Mouse (Mus musculus) embryonic facial prominence, embryonic 14.5 days (tissue): ENCODE results near the gene AI413582. TPM values are rescaled to one million over a fixed set of nuclear protein-coding genes. Genes with fewer than 3 reads are reported as not detected.

Experiments
- ATAC-seq: fragments of 200-750 bp; cut with Nextera tagmentation; 2 replicates; pipeline ENCODE4 v1.8.0; 2017; ENCODE audit warnings: low read depth, moderate number of reproducible peaks, moderate TSS enrichment
- DNase-seq: peaks from one replicate; pipeline ENCODE4 v3.0.0-alpha.2; 2015; ENCODE audit warnings: low spot score
- H3K27ac ChIP-seq: fragments of 300-500 bp; sonication (generic); replicated peaks from 2 replicates; pipeline ENCODE4 v1.5.1; 2014; ENCODE audit warnings: low read depth, mild to moderate bottlenecking, low read length, moderate library complexity
- H3K27me3 ChIP-seq: fragments of 300-500 bp; sonication (generic); replicated peaks from 2 replicates; pipeline ENCODE4 v1.6.1; 2014; ENCODE audit warnings: low read length; ENCODE audit not compliant: control insufficient read depth, insufficient read depth
- H3K36me3 ChIP-seq: fragments of 300-500 bp; sonication (generic); 2 replicates; pipeline ENCODE4 v1.6.1; 2014; ENCODE audit warnings: low read length, mixed read lengths; ENCODE audit not compliant: control insufficient read depth, insufficient read depth
- H3K4me1 ChIP-seq: fragments of 300-500 bp; sonication (generic); 2 replicates; pipeline ENCODE4 v1.6.1; 2014; ENCODE audit warnings: antibody characterized with exemption, low read length; ENCODE audit not compliant: control insufficient read depth, insufficient read depth
- H3K4me2 ChIP-seq: fragments of 300-500 bp; sonication (generic); 2 replicates; pipeline ENCODE4 v1.6.1; 2014; ENCODE audit warnings: low read depth, mild to moderate bottlenecking, low read length, moderate library complexity, mixed read lengths
- H3K4me3 ChIP-seq: fragments of 300-500 bp; sonication (generic); 2 replicates; pipeline ENCODE4 v1.5.1; 2014; ENCODE audit warnings: low read depth, mild to moderate bottlenecking, low read length
- H3K9ac ChIP-seq: fragments of 300-500 bp; sonication (generic); 2 replicates; pipeline ENCODE4 v1.6.1; 2014; ENCODE audit warnings: low read depth, mild to moderate bottlenecking, low read length, moderate library complexity, mixed read lengths
- H3K9me3 ChIP-seq: fragments of 300-500 bp; sonication (generic); 2 replicates; pipeline ENCODE4 v1.6.1; 2016; ENCODE audit warnings: low read length; ENCODE audit not compliant: control insufficient read depth
- WGBS: fragments of 180-500 bp; shearing (Covaris S2); extraction: QIAGEN DNeasy Blood & Tissue Kit; methylation state at CpG from one replicate; pipeline ENCODE4 v1.1.7; 2014; 5-methylcytosine and 5-hydroxymethylcytosine counted together
- polyA plus RNA-seq: library from polyadenylated mRNA; unstranded; fragments of >200 nt; fragmentation: Nextera tagmentation; extraction: Ambion mirVana; gene quantifications from 2 replicates; pipeline ENCODE4 v1.2.1, GENCODE M21; 2014

Gene AI413582
- polyA plus RNA-seq, 1 experiment from 2014 or later: 29.3 TPM

DNA sequence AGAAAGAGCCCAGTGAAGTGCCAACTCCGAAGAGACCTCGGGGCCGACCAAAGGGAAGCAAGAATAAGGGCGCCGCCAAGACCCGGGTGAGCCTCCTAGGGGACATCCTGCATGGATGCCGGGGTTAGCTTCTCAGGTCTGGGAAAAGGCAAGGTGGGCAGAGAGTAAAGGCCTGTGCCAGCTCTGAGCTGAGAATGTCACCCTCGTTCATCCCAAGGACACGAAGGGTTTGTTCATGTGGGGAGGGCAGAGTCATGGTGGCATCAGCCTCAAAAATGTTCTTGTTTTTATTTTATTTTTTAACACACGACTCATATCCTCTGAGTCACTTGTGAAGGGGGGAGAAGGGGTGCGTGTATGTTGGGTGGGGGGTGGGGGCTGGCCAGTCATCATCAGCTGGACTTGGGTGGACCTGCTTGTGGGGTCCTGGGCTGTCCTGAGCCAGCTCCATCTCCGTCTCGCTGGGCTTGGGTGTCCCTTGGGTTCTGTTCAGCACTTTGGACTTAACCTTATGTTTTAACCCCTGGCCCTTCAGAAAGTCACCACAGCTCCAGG is 4.6 kb downstream of the AI413582 start:
- Histone ChIP-seq H3K9me3 (no peaks in the 10 kb centered on the region), H3K4me1 (peaks cover 13% of the 10 kb centered on the region), H3K36me3 (peaks cover 21% of the 10 kb centered on the region; the same call in 1 of the 2 replicates), H3K27me3 (no peaks in the 10 kb centered on the region), H3K27ac (no peak overlapping the region), H3K4me3 (no peak overlapping the region), H3K9ac (no peak overlapping the region), H3K4me2 (no peak overlapping the region)
- DNase-seq (no peak), ATAC-seq (no peak)
- 87% methylated on average over 13 of the region's 13 CpGs for WGBS

DNA sequence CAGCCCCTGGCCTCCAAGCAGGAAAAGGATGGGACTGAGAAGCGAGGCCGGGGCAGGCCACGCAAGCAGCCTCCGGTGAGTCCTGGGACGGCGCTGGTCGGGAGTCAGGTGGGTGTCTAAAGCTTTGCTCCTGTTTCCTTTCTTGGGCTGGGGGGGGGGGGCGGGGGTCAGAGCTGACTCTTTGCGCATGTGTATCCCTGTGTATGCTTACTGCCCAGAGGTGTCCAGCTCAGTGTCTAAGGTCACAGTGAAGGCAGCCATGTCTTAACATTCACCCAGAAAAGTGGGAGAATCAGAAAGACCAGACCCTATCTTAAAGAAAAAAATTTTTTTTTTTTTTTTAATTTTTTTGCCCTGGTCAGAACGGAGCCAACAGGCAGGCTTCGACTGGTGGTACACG is 6.0 kb downstream of the AI413582 start:
- Histone ChIP-seq H3K4me1 (peaks cover 23% of the 10 kb centered on the region), H3K9me3 (no peaks in the 10 kb centered on the region), H3K27ac (no peak overlapping the region), H3K4me3 (no peak overlapping the region), H3K36me3 (peaks cover 21% of the 10 kb centered on the region; the same call in 1 of the 2 replicates), H3K9ac (0 out of 2 replicates have a peak overlapping the region, but pooled peaks have one; percentile 12), H3K27me3 (no peaks in the 10 kb centered on the region), H3K4me2 (peak overlapping the region; percentile 82; the same call in 1 of the 2 replicates)
- no peak for DNase-seq
- WGBS: 56% methylated on average over 5 of the region's 12 CpGs
- no peak for ATAC-seq

DNA sequence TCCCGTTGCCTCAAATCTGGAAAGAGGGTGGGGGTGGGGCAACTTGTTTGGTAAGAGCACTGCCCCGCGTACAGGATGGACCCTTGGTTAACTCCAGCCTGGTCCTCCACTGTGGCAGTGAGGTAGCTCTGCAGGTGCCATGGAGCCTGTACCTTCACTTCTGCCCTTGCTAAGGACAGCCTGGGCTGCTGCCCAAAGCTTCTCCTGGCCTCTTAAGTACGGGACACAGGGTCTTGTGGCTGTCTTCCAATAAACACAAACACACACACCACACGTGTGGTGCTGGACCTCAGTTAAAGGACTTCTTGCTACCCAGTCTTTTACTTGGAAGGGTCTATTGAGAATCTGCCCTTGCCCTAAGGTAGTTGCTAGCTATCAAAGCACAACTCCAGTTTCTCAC is 6.7 kb downstream of the AI413582 start:
- H3K4me1 ChIP-seq: peaks cover 22% of the 10 kb centered on the region
- WGBS: 14% methylated on average over 5 of the region's 5 CpGs
- DNase-seq: no peak
- H3K9ac ChIP-seq: peak overlapping the region; percentile 12; the same call in 1 of the 2 replicates
- H3K9me3 ChIP-seq: no peaks in the 10 kb centered on the region
- no peak for ATAC-seq
- no peaks in the 10 kb centered on the region for H3K27me3 ChIP-seq
- no peak overlapping the region for H3K27ac ChIP-seq
- H3K4me2 ChIP-seq: peak overlapping the region; percentile 82
- H3K36me3 ChIP-seq: peaks cover 19% of the 10 kb centered on the region; the same call in 1 of the 2 replicates
- peak overlapping the region; percentile 80 for H3K4me3 ChIP-seq

DNA sequence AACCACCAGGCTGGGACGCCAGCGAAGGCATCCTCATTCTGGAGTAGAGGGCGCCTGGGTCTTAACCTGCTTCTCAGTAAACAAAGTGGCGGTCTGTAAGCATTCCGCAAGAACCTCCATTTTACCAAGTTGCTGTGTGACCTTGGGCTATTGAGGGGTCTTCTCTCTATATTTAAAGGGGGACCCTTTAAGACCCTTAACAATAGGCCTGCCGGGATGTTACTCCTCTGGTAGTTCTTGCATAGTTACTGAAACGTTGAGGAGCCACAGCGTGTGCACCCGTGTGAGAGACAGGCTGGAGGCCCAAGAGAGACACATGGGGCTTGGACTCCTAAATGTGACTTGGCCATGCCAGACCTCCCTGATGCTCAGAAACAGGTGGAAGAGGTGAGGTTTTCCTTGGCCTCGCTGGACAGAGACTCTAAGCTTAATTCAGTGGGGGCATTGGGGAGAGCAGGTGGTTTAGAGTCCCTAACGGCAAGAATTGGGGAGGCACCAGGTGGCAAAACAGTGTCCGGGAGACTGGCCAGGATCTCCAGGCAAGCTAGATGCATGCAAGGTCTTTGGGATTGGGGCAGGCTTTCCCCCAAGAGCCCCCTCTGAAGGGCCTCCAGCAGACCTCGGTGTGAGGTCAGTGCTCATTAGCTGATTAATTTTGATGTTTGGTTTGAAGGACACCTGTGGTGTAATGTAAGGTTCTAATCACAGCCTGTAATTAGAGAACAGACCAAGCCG is 7.5 kb downstream of the AI413582 start:
- H3K4me2 ChIP-seq: peak overlapping the region; percentile 82
- no peaks in the 10 kb centered on the region for H3K9me3 ChIP-seq
- H3K36me3 ChIP-seq: peaks cover 16% of the 10 kb centered on the region; the same call in 1 of the 2 replicates
- H3K4me1 ChIP-seq: peaks cover 22% of the 10 kb centered on the region
- H3K27ac ChIP-seq: peak overlapping the region; percentile 88
- no peaks in the 10 kb centered on the region for H3K27me3 ChIP-seq
- ATAC-seq (no peak), DNase-seq (no peak)
- H3K4me3 ChIP-seq: peak overlapping the region; percentile 80
- peak overlapping the region; percentile 83 for H3K9ac ChIP-seq
- 6% methylated on average over 14 of the region's 14 CpGs for WGBS

DNA sequence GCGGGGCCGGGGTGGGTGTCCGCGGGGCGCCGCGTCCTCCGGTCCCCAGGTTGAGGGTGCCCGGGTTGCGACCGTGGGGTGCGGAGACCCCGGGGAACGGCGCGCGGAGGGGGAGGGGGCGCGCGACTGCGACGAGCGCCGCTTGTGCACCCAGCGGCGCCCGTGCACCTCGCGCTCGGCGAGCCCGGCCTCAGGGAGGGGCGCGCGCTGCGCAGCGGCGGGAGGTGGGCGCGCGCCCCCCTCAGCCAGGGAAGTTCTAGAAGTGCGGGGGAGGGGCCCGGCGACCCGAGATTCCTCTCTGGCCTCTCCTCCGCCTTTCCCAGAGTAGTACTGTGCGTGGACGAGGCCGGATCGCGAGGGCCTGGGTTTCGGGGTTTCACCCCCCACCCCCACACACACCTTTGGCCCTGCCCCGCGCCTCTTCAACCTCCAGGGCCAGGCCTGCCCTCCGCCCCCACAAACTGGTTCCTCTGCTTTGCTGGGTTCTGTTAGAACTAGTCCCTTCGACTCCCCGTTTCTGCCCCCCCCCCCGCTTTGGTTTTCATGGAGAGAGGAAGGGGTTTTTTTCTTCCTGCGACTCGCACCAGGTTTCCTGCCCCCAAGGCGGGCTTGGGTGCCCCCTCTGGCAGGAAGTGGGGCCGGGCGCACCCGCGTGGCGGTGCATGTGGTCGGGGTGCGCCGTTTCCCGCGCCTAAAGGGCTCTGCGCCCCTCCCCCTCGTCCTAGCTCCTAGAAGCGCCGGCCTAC is 8.2 kb downstream of the AI413582 start:
- WGBS: 0% methylated on average over 18 of the region's 75 CpGs
- H3K9ac ChIP-seq: peak overlapping the region; percentile 83
- no peaks in the 10 kb centered on the region for H3K27me3 ChIP-seq
- H3K4me1 ChIP-seq: peaks cover 22% of the 10 kb centered on the region
- no peaks in the 10 kb centered on the region for H3K9me3 ChIP-seq
- H3K4me2 ChIP-seq: peak overlapping the region; percentile 82
- H3K4me3 ChIP-seq: peak overlapping the region; percentile 80
- H3K27ac ChIP-seq: peak overlapping the region; percentile 88
- ATAC-seq (no peak; the same call in 1 of the 2 replicates), DNase-seq (peak; percentile 81)
- peaks cover 16% of the 10 kb centered on the region; the same call in 1 of the 2 replicates for H3K36me3 ChIP-seq

DNA sequence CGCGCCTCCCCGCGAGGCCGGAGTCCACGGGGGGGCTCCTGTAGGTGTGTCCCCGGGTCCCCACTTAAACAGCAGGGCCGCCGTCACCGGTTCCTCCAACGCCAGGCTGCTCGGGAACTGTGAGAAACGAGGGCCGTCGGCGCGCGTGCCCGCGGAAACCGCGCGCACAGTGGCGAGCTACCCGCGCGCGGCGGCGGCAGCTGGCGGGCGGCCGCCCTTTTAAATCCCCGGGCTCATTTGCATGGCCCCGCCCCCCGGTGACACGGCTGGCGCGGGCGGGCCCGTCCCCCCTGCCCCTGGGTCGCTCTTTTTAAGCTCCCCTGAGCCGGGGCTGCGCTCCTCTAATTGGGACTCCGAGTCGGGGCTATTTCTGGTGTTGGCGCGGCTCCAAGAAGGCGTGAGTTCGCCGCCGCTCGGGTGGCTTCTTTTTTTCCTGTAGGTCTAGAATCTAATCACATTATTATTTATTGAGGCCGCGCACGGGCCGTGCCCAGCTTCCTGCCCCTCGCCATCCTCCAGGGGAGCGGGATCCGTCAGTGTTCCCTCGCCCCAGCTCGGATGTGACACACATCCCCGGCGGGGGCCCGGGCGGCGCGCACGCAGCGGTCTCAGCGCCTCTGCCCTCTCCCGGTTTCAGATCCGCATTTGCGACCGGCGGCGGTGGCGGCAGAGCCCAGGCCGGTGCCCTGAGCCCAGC is 9.1 kb downstream of the AI413582 start, which contains the start of gene Hmga1:
Gene Hmga1, plus strand, starts transcription at position 183 of the 697 bp plus-strand sequence.
- Histone ChIP-seq H3K4me1 (peaks cover 22% of the 10 kb centered on the region), H3K9ac (peak within 1 kb of the TSS; percentile 83), H3K4me2 (peak within 1 kb of the TSS; percentile 82), H3K27me3 (no peaks in the 10 kb centered on the region), H3K9me3 (no peaks in the 10 kb centered on the region), H3K27ac (peak within 1 kb of the TSS; percentile 88), H3K4me3 (peak within 1 kb of the TSS; percentile 80), H3K36me3 (peaks cover 15% of the 10 kb centered on the region; the same call in 1 of the 2 replicates)
- ATAC-seq: peak; percentile 74
- peak; percentile 96 for DNase-seq
- 0% methylated on average over 35 of the region's 79 CpGs for WGBS

DNA sequence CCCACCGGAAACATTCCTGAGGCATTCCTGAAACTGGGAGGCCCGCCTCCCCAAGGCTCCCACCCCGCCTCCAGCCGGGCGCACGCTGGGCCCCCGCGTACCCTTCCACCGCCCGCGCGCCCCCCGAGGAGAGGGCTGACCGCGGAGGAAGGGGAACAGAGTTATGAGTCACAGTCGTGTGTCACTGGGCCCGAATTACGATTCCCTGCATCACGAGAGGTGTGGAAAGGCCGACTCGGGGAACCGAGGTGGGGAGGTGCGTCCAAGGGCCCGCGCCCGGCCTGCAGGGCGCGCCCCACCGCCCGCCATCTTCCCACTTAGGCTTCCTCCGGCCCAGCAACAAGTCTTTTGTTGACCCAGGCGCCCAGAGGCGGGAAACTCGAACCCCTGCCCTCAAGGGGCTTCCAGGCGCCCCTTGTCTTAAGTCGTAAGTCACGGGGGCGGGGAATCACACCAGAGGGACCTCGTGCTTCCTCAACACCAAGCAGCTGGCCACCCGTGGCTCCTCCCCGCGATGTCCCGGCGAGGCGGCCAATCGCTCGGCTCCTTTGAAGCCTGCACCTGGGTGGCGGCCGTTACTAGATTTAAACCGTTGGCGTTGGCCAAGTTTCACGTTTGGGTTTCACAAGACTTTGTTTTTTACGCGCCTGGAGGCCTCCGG is 9.9 kb downstream of the AI413582 start:
- Histone ChIP-seq H3K36me3 (0 out of 2 replicates have a peak, but pooled peaks cover 7% of the 10 kb centered on the region), H3K4me1 (peaks cover 22% of the 10 kb centered on the region), H3K27ac (peak overlapping the region; percentile 88), H3K4me2 (peak overlapping the region; percentile 82), H3K4me3 (peak overlapping the region; percentile 80), H3K9me3 (no peaks in the 10 kb centered on the region), H3K27me3 (no peaks in the 10 kb centered on the region), H3K9ac (peak overlapping the region; percentile 83)
- peak; percentile 95 for DNase-seq
- ATAC-seq: peak; percentile 60
- WGBS: 0% methylated on average over 39 of the region's 55 CpGs
